Mouse (Mus musculus) megakaryocyte, embryonic 14.5 days (primary cell): ENCODE measurements at regions not wholly inside any gene's neighbourhood (a gene's known extent, or its start where the extent isn't known, plus 50 kb on each side); places are given as distances from the start of the nearest gene placed in this dataset.

Source experiments
- FLI1 ChIP-seq: IDR thresholded peaks from 2 replicates; pipeline ENCODE4 v1.6.1; 2012; ENCODE audit warnings: low read length, inconsistent platforms, mixed read lengths
- GATA1 ChIP-seq: IDR thresholded peaks from 3 replicates; pipeline ENCODE4 v1.6.1; 2012; ENCODE audit warnings: mixed read lengths, low read length, inconsistent platforms, borderline replicate concordance

DNA sequence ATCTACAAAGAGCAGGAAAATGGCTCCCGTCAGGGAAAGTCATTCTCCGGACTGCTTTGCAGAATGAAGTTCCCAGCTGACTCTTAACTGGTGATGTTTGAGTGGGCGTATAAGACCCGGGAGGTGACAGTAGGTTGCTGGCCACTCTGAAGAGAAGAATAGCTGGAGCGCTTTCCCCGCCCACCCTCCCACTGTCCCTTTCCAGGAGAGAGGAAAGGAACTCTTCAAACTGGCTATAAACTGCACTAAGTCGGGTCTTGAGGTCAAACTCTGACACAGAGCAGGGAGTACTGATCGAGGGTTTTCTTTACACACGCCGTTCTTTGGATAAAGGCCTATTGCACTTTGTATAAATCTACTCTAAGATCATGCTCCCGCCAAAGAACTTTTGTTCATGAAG is 83.4 kb upstream of the Tenm3 start:
- TF ChIP-seq FLI1, result no peak
- no peak for TF ChIP-seq GATA1
